Mouse (Mus musculus) bone marrow, adult 2 months (tissue): ENCODE data around the gene Spata21.

Experiments
- CTCF ChIP-seq: fragments of 200-500 bp; IDR thresholded peaks from 2 replicates; pipeline ENCODE4 v1.5.1; 2011; ENCODE audit warnings: low read length, control low read depth; ENCODE audit not compliant: control insufficient read depth, insufficient read depth
- POLR2A ChIP-seq: fragments of 200-500 bp; IDR thresholded peaks from 2 replicates; pipeline ENCODE4 v1.6.1; 2011; ENCODE audit warnings: low read depth, mild to moderate bottlenecking, control low read depth, low read length, borderline replicate concordance; ENCODE audit not compliant: control insufficient read depth

- TF ChIP-seq CTCF (no peak), POLR2A (no peak)
Measured at GRCm38 (mm10) chr4:141134751-141135530, 46.8 kb downstream of the Spata21 start.
